Mouse (Mus musculus): ENCODE results near the gene Kcnrg. TPM values are rescaled to one million over a fixed set of nuclear protein-coding genes. Genes with fewer than 3 reads are reported as not detected.

Kcnrg gene
- total RNA-seq, 1 experiment from 2014 or later, result not detected

DNA sequence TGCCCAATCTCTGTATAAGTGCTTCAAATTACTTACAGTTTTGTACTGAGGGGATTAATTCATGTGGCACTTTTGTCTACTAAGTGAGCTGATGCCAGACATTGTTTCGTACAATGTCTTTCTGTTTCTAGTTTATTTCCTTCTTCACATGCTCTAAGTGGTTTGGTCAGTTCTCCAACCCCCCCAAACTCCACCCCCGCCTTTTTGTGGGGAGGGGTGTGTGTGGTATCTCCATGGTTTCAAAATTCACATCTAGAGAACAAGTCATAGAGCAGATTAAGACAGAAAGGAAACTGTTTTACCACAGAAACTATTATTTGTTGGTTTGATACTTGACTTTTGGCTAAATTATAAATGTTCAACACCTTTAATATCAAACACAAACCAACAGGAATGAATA is 13.1 kb downstream of the Kcnrg start:
- no peak for ATAC-seq (ENCODE audit: extremely low read depth, insufficient number of reproducible peaks, low FRiP score, poor library complexity, severe bottlenecking)

DNA sequence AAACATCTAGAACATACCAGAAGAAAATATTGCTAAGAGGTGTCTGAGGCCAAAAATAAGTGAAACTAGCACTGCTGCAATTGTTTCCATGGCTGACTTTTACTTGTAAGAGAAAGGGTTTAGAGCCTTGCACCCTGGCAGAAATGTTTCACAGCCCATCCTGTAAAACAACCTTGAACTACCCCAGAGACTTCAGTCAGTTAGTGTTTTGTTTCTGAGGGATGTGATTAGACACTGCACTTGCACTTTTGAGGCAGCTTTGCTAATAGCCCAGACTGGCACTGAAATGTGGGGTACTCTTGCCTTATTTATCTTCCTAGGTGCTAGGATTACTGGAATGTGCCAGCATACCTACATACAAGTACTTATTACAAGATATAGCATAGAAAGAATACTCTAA is 28.7 kb downstream of the Kcnrg start:
- no peak for ATAC-seq (ENCODE audit: extremely low read depth, insufficient number of reproducible peaks, low FRiP score, poor library complexity, severe bottlenecking)

DNA sequence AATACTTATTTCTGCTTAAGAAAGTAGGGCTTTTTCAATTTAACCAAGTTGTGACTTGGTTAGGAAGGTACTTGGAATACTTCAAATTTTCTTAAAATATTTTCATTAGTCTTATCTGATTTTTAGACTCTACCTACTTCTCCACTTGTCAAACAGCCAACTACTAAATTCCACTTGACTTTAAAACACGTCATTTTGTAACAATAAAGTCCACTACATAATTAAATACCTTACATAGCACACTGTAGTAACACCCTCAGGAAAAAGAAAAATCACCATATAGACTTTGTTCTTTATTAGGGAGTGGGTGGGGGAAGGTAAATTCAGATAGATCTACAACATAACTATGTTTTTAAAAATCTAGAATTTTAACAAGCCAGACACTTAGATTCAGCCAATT is 35.4 kb downstream of the Kcnrg start:
- ATAC-seq (ENCODE audit: extremely low read depth, insufficient number of reproducible peaks, low FRiP score, poor library complexity, severe bottlenecking), result no peak

DNA sequence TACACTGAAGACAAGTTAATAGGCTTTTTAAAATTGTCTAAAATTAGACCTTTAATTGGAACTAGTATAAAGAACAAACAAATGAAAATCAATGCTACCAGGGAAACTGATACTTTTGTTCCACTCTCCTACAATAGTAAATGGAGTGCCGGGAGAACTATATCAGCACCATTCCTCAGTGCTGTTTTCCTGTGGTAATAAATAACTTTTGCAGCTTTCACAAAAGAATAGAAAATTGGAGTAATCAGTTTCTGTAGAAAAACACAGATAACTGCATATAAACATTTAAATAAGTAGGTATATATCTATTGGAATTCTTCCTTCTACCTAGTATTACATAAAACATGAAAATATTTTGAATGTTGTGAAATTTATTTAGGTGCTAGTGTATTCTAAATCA is 38.3 kb downstream of the Kcnrg start:
- ATAC-seq (ENCODE audit: extremely low read depth, insufficient number of reproducible peaks, low FRiP score, poor library complexity, severe bottlenecking), result no peak

DNA sequence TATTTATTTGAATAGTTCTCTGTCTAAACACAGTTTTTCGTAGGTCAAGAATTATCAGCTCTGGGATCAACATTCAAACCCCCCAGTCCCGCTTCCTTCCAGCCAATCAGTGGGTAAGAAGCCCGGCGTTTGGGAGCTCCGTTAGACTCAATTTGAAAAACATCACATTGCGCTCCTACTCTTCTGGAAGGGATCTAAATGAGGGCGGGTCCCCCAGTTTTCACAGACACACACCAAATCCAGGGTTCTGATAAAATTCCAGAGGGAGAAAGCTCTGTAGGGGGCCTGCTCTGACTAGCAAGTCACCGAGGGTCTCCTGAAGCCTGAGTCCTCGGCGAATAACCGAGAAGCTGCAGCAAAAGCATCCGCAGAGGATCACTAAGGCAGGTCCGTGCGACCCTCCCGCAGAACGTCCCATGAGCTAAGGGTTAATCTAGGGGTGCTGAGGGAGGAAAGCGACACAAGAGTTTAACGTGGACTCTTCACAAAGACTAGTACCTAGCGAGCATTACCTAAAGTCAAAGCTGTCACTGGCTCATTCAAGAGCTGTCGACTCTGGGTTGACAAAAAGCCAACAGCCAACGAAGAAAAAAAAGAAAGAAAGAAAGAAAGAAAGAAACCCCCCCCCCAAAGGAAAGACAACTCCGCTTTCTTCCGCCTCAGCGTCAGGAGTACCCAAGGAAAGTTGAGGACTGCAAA is 40.1 kb downstream of the Kcnrg start:
- ATAC-seq (ENCODE audit: extremely low read depth, insufficient number of reproducible peaks, low FRiP score, poor library complexity, severe bottlenecking), result no peak

DNA sequence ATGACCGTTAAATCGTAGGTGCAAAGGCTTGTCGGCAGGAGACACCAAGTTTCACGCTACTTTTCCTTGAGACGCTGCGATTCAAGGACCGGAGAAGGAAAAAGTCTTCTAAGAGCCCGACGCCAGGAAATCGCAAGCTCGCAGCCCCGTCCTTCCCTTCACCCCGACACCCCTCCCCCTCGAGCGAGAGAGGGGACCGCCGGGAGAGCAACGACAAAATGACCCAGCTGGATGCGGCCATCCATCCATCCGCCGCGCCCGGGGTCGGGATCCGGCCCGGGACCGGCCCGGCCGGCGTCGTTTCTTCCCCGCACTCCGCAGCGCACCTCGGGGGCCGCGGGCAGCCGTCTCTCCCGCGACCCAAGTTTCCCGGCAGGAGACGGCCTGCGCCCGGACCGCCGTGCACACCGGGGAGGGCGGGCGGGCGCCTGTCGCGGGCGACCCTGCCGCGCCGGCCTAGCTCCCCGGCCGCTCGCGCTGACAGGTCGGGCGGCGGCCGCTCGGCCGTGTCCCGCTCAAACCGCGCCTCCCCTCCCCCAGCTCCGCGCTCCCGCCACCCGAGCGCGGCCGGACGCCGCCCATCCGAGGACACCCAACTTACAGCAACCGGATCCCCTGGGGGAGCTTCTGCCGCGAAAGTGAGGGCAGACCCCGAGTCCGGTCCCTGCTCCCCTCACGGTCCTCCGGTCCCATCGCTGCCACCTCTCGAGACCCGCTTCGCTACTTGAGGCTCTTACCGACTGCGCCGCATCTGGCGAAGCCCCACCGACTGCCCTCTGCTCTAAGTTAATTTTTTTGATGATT is 40.8 kb downstream of the Kcnrg start:
- ATAC-seq (ENCODE audit: extremely low read depth, insufficient number of reproducible peaks, low FRiP score, poor library complexity, severe bottlenecking), result no peak

DNA sequence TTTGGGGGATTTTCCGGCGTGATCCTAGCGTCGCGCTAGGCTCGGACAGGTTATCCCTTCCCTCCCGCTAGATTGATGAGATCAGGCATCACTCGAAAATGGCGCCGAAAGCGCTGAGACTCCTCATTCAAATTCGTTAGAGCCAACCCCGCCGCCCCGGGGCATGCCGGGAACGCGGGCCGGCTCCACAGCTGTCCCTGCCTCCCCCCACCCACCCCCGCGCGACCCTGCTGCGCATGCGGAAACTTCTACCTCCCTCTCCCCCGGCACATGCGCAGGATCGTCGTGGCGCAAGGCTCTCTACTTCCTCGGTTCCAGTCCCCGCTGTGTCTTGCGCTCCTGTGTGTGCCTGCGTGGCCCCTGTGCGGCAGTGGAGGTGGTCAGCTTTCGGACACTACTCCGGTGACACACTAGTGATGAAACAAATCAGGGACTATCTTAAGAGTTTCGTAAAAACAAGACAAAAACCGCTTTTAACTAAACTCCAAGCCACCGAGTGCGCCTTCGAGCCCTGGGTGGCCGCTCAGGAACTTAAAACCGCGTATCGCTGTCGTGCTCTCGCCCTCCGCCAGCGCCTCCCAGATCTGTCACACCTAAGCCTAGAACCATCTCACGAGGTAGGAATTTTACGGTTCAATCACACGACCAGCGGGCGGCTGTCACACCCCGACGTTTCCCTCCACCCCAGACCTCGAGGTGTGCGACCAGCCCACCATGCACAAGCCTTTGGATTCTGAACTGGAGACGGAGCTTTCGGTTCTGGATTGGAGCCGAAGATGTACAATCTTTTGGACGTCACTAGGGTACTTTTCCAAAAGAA is 41.6 kb downstream of the Kcnrg start:
- peak; percentile 79 for ATAC-seq (ENCODE audit: extremely low read depth, insufficient number of reproducible peaks, low FRiP score, poor library complexity, severe bottlenecking)

DNA sequence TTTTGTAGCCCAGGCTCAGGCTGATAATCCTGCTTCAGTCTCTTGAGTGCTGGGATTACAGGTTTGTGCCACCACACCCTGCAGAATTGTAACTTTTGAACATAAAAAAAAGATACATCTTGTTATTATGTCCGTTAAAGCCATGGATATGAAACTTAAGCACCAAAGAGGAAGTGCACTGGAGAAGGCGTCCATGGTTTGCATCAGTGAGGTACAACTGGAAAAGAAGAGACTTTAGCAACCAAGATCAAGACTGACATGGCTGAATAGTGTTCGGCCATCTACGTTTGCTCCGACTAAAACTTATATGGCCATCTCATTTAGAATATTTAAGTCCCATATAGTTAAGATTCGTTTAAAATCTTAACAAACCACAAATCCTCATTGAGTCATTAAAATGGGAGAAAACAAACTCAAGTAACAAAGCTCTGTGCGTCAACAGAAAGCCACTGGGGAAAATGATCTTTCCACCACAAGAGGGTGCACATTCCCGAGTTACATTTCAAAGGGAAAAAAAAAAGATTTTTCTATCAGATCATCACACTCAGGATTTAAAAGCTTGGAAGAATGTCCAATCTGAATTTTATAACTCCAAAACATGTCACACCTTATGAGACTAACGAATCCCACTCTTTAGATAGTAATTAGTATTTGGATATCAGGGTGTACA is 43.2 kb downstream of the Kcnrg start:
- ATAC-seq (ENCODE audit: extremely low read depth, insufficient number of reproducible peaks, low FRiP score, poor library complexity, severe bottlenecking), result no peak

DNA sequence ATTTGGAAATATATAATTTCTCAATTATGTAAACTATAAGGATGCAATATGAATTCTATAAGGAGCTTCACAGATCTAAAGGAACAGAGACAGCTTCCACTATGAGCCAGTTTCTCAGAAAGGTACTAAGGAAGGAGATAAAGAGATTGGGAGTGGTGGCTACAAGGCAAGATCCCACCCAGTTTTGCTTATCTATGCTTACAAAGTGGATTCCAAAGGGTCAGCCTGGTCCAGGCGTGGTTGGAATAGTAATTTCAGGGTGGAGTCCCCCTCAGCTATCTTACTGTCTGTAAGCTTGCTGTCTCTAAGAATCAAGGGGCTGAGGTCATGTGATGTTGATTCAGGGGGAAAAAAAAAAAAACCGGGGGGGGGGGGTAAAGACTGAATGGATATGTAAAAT is 49.2 kb downstream of the Kcnrg start:
- ATAC-seq (ENCODE audit: extremely low read depth, insufficient number of reproducible peaks, low FRiP score, poor library complexity, severe bottlenecking), result no peak

DNA sequence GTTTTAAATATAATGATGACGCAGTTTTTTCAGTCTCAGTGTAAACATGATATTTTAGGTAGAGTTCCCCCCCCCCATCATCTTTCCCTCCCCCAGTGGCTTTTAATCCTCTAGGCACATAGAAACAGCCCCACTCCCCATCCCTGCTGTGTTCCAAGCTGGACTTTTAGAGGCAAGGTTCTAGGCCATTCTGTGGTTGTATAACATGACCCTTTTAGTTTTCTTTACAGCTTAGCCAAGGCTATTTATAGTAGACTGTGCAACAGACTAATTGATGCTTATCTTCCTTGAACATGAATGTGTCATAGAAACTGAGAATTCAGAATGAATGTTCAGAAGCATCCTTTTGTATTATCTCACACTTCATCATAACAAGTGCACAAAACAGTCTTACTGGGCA is 54.2 kb downstream of the Kcnrg start:
- no peak for ATAC-seq (ENCODE audit: extremely low read depth, insufficient number of reproducible peaks, low FRiP score, poor library complexity, severe bottlenecking)

DNA sequence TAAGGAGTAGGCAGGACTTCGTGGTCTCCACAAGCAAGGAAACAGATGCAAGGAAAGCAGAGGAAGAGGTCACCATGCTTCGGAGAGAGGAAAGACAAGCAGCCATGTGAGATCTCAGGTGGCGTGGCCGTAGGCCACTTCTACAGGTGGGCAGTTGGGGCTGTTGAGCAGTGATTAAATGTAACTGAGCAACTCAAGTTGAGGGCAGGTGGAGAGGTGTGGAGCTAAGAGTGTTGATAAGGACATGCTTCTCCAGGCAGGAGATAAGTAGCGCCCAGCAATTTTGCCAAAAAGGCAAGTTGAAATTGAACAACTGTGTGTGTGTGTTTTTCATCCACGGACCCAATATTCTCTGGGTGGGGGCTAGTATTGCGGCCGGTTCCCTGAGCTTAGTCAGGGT is 55.0 kb downstream of the Kcnrg start:
- ATAC-seq (ENCODE audit: extremely low read depth, insufficient number of reproducible peaks, low FRiP score, poor library complexity, severe bottlenecking), result no peak

Other genes with a start within 250 kb of the Kcnrg start
- gene Ebpl, start 247.0 kb upstream of the Kcnrg start, total RNA-seq (2017), result 2.1 and 2.6 TPM in 2 replicates
- 20.5 and 24.1 TPM in 2 replicates for gene Kpna3, start 167.6 kb upstream of the Kcnrg start, total RNA-seq (2017)
- 4.7 and 4.9 TPM in 2 replicates for gene Spryd7, start 50.6 kb upstream of the Kcnrg start, total RNA-seq (2017)
- gene Trim13, start 9.2 kb upstream of the Kcnrg start, total RNA-seq (2017), result 2.2 and 2.6 TPM in 2 replicates

Measured in neutrophil, adult 5-6 weeks (primary cell).